In genomic region chr16:46655041-46655440, GRCm38 (mm10) we compare ENCODE assay signal across 32 mouse cellular contexts.
"Had no signal": no experiment of that assay in that cellular context is flagged by ENCODE, and none has a peak within 500 bp of the region (broad histone marks: within the 10 kb centered on the region; RNA-seq: fewer than 3 reads in every experiment).

No protein-coding gene starts in this region.

- H3K4me2 ChIP-seq: heart, embryonic 11.5 days; heart, embryonic 12.5 days; heart, embryonic 13.5 days; heart, embryonic 15.5 days; hindbrain, embryonic 12.5 days; hindbrain, embryonic 13.5 days; hindbrain, embryonic 14.5 days; hindbrain, embryonic 15.5 days; intestine, embryonic 15.5 days; kidney, embryonic 15.5 days had no signal

- H3K36me3 ChIP-seq: heart, embryonic 10.5 days; heart, embryonic 12.5 days; heart, embryonic 13.5 days; heart, embryonic 15.5 days; hindbrain, embryonic 10.5 days; hindbrain, embryonic 12.5 days; hindbrain, embryonic 13.5 days; hindbrain, embryonic 15.5 days; intestine, embryonic 15.5 days; kidney, embryonic 15.5 days had no signal

- H3K4me3 ChIP-seq: heart, embryonic 10.5 days; heart, embryonic 12.5 days; heart, embryonic 13.5 days; heart, embryonic 15.5 days; hindbrain, embryonic 10.5 days; hindbrain, embryonic 12.5 days; hindbrain, embryonic 13.5 days; hindbrain, embryonic 15.5 days; intestine, embryonic 15.5 days; kidney, embryonic 15.5 days; layer of hippocampus, adult 2 months; left cerebral cortex, adult 2 months had no signal

- H3K27me3 ChIP-seq: heart, embryonic 12.5 days; heart, embryonic 13.5 days; heart, embryonic 15.5 days; hindbrain, embryonic 12.5 days; hindbrain, embryonic 13.5 days; hindbrain, embryonic 15.5 days; intestine, embryonic 15.5 days; kidney, embryonic 15.5 days had no signal

- H3K27ac ChIP-seq: heart, embryonic 10.5 days; heart, embryonic 13.5 days; heart, embryonic 15.5 days; hindbrain, embryonic 10.5 days; hindbrain, embryonic 12.5 days; hindbrain, embryonic 13.5 days; hindbrain, embryonic 14.5 days; hindbrain, embryonic 15.5 days; hindbrain, postnatal 0 days; intestine, embryonic 15.5 days; kidney, embryonic 15.5 days; kidney, postnatal 0 days; layer of hippocampus, adult 2 months; left cerebral cortex, adult 2 months had no signal

- H3K9ac ChIP-seq: heart, embryonic 12.5 days; heart, embryonic 13.5 days; heart, embryonic 15.5 days; hindbrain, embryonic 12.5 days; hindbrain, embryonic 13.5 days; hindbrain, embryonic 14.5 days; hindbrain, embryonic 15.5 days; intestine, embryonic 15.5 days; kidney, embryonic 15.5 days had no signal

- H3K9me3 ChIP-seq: heart, embryonic 10.5 days; heart, embryonic 12.5 days; heart, embryonic 13.5 days; heart, embryonic 15.5 days; hindbrain, embryonic 10.5 days; hindbrain, embryonic 12.5 days; hindbrain, embryonic 13.5 days; hindbrain, embryonic 15.5 days; intestine, embryonic 15.5 days; kidney, embryonic 15.5 days had no signal

- H3K4me1 ChIP-seq: heart, embryonic 10.5 days; heart, embryonic 12.5 days; heart, embryonic 13.5 days; heart, embryonic 15.5 days; hindbrain, embryonic 10.5 days; hindbrain, embryonic 12.5 days; hindbrain, embryonic 13.5 days; hindbrain, embryonic 15.5 days; intestine, embryonic 15.5 days; kidney, embryonic 15.5 days had no signal

- DNase-seq: heart, postnatal 10 days; heart, postnatal 14 days; heart, postnatal 36 days; heart, postnatal 4 days; kidney, adult 11 months; kidney, adult 18-20 months; kidney, adult 2 months; kidney, adult 8-10 months; kidney, adult 9 months; kidney, postnatal 10 days; kidney, postnatal 14 days; kidney, postnatal 25 days; kidney, postnatal 36 days; kidney, postnatal 4 days; layer of hippocampus, adult 9-11 months; layer of hippocampus, postnatal 36 days had no signal
